Mouse (Mus musculus) liver, adult (tissue): ENCODE results near the gene Gm9918.

Experiments
- GATA4 ChIP-seq: IDR thresholded peaks from 2 replicates; pipeline ENCODE4 v1.6.1; 2014; ENCODE audit warnings: mild to moderate bottlenecking, low read length; ENCODE audit not compliant: insufficient replicate concordance

Gm9918 gene

GRCm38 (mm10) chr15:102242404-102243228 lies 27.7 kb upstream of the Gm9918 start:
- no peak for TF ChIP-seq GATA4

GRCm38 (mm10) chr15:102243229-102244190 lies 26.9 kb upstream of the Gm9918 start:
- no peak for TF ChIP-seq GATA4

- TF ChIP-seq GATA4: no peak
These were observed 25.8 kb upstream of the Gm9918 start for GRCm38 (mm10) chr15:102244306-102245191.

DNA sequence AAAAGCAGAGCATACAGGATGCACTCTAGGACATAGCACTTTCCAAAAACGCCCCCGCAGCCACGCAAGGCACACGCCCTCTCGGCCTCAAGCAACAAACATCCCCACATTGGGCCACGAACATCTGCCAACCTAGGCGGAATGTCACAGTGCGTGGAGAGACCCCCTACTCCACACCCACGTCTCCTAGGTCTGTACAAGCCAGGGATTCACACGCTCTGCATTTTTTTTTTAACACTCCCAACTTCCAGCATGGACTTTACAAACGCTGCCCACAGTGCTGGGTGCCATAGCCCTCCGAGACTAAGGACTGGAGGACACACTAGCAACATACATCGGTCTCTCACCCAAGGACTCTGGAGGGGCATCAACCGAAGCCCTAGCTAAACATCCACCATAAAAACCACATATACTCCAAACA lies 24.9 kb upstream of the Gm9918 start:
- no peak for TF ChIP-seq GATA4

DNA sequence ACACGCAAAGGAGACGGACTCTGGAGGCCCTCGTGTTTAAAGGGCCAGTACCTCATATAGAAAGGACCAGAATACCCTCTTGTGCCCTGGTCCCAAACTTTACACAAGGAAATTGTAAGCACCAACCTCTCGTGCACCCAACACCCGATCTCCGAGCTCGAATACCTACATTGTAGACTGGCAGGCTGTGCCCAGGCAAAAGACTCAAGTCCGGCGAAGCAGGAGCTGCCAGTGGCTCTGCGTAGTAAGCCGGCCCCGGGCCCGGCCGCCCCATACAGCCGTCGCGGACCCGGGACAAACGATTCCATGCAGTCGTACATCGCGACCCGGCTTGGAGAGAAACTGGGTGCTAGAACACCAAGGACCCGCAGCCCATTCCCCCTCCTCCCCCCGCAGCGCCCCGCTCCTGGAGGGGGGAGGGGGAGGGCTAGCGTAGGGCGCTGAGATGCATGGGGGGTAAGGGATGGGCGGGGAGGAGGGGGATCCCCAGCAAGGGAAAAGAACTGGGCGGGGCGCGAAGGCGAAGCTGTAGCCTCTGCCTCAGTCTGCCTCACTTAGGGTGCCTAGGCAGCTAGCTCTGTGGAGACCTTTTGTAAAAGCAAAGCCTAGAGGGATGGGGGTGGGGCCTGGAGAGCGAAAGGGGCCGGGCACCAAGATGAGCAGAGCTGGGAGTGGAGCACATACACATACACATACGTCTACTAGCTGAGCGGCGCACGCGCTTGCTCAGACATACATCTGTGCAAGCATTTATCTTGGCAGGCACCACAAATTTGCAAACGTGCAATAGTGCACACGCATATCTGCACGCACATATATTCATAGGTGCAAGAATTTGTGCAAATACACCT lies 24.2 kb upstream of the Gm9918 start:
- TF ChIP-seq GATA4: no peak

DNA sequence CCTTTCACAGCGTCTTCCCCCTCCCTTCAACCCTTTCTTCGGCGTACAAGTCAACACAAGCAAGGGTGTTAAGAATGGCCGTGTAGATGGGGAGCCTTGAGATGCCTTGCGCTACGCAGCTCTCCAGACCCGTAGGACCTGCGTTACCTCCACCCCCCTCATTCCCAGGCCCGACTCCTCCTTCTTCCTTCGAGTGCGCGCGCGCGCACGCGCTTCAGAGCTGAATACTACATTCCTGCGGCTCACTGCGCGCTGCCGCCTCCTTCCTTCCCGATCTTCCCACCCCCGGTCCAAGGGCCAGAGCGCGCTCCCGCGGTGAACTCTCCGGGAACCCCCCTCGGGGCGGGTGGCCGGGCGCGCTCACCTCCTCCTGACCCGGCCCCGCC lies 23.5 kb upstream of the Gm9918 start:
- no peak for TF ChIP-seq GATA4

DNA sequence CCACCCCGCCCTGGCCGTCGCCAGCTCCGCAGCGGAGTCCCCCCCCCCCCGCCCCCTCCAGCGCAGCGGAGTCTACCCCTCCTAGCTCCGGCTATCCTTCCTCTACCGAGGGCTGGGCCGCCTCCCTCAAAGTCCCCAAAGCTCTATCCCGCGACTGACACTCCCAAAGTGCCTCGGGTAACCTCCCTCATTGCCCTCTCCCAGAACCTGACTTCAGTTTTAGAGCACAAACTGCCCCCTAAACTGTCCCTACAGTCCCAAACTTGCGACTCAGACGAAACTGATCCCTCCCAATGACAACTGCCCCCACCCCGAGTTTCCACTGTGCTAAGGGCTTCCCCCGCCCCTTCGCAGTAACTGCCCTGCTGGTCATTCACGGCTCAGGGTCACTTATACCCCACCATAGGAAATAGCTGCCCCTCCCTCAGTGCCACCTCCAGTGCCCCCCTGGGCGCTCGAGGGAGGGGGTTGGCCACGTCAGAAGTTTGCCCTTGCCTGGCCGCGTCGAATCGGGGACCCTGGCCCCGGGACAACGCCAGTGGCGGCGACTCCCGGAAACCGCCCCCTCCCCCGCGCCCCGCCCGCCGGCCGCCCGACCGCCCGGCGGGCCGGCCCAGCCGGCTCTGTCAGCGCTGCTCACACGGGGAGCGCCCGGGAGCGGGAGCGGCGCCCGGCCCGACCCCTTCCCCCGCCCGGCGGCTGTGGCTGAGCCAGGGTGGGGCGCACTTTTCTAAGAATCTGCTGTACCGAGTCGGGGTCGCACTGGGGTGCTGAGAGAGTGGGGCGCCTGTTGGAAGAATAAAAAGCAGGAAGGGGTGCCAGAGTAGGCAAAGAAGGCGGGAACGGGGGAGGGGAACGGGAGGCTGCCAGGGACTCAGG lies 22.9 kb upstream of the Gm9918 start:
- TF ChIP-seq GATA4: no peak

GRCm38 (mm10) chr15:102248131-102248811 lies 22.1 kb upstream of the Gm9918 start:
- no peak for TF ChIP-seq GATA4

- TF ChIP-seq GATA4: no peak
These were observed 21.6 kb upstream of the Gm9918 start for GRCm38 (mm10) chr15:102248812-102249191.

- no peak for TF ChIP-seq GATA4
These were observed 21.1 kb upstream of the Gm9918 start for GRCm38 (mm10) chr15:102249251-102249691.

DNA sequence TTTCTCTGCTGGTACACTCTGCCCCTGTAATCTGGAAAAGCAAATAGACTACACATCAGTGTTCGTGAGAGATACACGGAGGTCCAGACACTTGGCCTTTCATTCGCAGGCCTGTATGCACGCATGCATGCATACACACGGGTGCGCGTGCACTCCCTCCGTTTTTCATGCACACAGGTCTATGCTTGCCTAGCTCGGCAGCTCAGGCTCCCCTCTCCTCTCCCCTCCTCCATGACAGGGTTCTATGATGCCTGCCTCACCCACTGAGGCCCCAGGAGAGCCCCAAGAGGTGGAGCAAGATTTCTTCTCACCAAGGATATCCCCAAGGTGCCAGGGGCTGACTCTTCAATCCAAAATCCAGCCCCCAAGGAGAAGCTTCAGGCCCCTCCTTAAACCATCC lies 20.4 kb upstream of the Gm9918 start:
- TF ChIP-seq GATA4: no peak

DNA sequence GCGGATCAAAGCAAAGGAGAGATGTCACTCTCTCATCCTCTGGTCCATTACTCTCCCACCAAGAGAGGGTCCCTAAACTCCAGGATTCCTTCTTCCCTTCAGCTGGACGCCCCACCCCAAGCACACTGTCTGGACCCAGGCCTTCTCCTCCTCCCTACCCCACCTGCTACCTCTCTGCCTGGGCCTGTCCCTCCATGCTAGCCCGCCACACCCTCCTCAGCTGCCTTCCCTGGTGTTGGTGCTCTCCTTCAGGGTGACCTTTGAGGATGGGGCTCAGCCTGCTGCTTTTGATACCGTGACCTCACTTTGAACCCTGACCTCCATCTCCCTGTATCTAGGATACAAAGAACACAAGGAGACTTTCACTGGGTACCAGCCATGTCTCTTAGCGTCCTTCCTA lies 19.8 kb upstream of the Gm9918 start:
- TF ChIP-seq GATA4: no peak
